Mouse (Mus musculus): Measurements from ENCODE around the gene Ptms.

- TF ChIP-seq EP300 (optimal IDR thresholded peaks at IDR 0.05) (no peak), CTCF (IDR thresholded peaks at IDR 0.05; ENCODE audit: low read depth) (no peak)
Observed at GRCm38 (mm10) chr6:124936681-124937080, 16.8 kb upstream of the Ptms start.
